Mouse (Mus musculus) embryonic facial prominence, embryonic 15.5 days (tissue): ENCODE measurements around the gene Tmem63c. TPM values are rescaled to one million over a fixed set of nuclear protein-coding genes. Genes with fewer than 3 reads are reported as not detected.

Experiments
- ATAC-seq: fragments of 200-750 bp; cut with Nextera tagmentation; 2 replicates; pipeline ENCODE4 v1.8.0; 2017; ENCODE audit warnings: low read depth, moderate TSS enrichment; ENCODE audit not compliant: insufficient number of reproducible peaks, low FRiP score, low TSS enrichment
- H3K27ac ChIP-seq: fragments of 300-500 bp; sonication (generic); replicated peaks from 2 replicates; pipeline ENCODE4 v1.5.1; 2015; ENCODE audit warnings: mild to moderate bottlenecking, inconsistent platforms
- H3K27me3 ChIP-seq: fragments of 300-500 bp; sonication (generic); 2 replicates; pipeline ENCODE4 v1.6.1; 2015; ENCODE audit warnings: inconsistent platforms
- H3K36me3 ChIP-seq: fragments of 300-500 bp; sonication (generic); 2 replicates; pipeline ENCODE4 v1.6.1; 2015; ENCODE audit warnings: mild to moderate bottlenecking, inconsistent platforms
- H3K4me1 ChIP-seq: fragments of 300-500 bp; sonication (generic); 2 replicates; pipeline ENCODE4 v1.6.1; 2015; ENCODE audit warnings: inconsistent platforms
- H3K4me2 ChIP-seq: fragments of 300-500 bp; sonication (generic); replicated peaks from 2 replicates; pipeline ENCODE4 v1.6.1; 2015; ENCODE audit warnings: mild to moderate bottlenecking, inconsistent platforms
- H3K4me3 ChIP-seq: fragments of 300-500 bp; sonication (generic); replicated peaks from 2 replicates; pipeline ENCODE4 v1.5.1; 2015; ENCODE audit warnings: mild to moderate bottlenecking, inconsistent platforms
- H3K9ac ChIP-seq: fragments of 300-500 bp; sonication (generic); 2 replicates; pipeline ENCODE4 v1.6.1; 2015; ENCODE audit warnings: inconsistent platforms
- H3K9me3 ChIP-seq: fragments of 300-500 bp; sonication (generic); replicated peaks from 2 replicates; pipeline ENCODE4 v1.6.1; 2016; ENCODE audit warnings: inconsistent platforms
- WGBS: fragments of 180-500 bp; shearing (Covaris S2); methylation state at CpG from one replicate; pipeline ENCODE4 v1.1.7; 2015; 5-methylcytosine and 5-hydroxymethylcytosine counted together
- microRNA-seq: library from miRNA; unstranded; fragments of <30 nt; microRNA quantifications from one replicate; pipeline ENCODE4, GENCODE M21; 2016; ENCODE audit warnings: borderline number of aligned reads
- polyA plus RNA-seq: library from polyadenylated mRNA; unstranded; fragments of >200 nt; fragmentation: Nextera tagmentation; extraction: Ambion mirVana; gene quantifications from 2 replicates; pipeline ENCODE4 v1.2.1, GENCODE M21; 2015

Gene Tmem63c
- polyA plus RNA-seq, 1 experiment from 2014 or later, result 0.16 TPM

DNA sequence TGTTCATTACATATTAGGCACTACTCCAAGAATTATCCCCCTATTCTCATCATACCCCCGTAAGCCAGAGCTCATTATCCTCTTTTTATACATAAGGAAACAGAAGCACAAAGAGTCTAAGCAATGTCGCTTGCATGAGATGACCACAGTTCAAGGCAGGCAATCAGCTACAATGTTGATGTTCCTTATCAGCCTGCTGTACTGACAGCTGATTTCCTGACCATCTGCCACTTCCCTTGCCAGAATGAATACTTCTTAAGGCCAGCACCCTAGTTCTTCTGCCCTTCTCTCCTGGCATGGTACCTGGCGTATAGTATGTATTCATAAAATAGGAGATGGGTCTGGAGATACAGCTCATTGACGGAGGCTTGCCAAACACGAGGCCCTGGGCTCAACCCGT is 111.1 kb downstream of the Tmem63c start:
- Histone ChIP-seq H3K4me3 (no peak overlapping the region), H3K9ac (no peak overlapping the region), H3K36me3 (peaks cover 25% of the 10 kb centered on the region), H3K9me3 (no peaks in the 10 kb centered on the region), H3K4me2 (no peak overlapping the region), H3K27ac (no peak overlapping the region), H3K4me1 (no peaks in the 10 kb centered on the region), H3K27me3 (no peaks in the 10 kb centered on the region)
- no peak for ATAC-seq
- WGBS, result 90% methylated on average over 6 of the region's 6 CpGs

DNA sequence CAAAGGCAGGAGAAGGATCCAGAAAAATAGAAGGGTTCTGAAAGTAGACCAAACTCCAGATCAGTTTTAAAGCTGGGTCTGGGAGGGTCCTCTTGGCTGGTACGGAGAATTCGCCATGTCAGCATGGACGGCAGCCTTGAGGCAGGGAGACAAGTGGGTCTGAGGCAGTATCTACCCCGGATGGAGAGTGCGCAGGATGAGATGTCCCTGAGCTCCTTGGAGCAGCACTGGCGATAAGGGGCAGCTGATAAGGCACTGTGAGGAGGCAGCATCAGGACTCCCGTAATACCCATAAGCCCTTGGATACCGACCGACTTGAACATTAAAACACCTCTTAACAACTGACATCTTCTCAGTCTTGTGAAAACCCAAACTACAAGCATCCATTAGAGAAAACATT is 111.6 kb downstream of the Tmem63c start:
- no peak for ATAC-seq
- H3K27me3 ChIP-seq, result no peaks in the 10 kb centered on the region
- no peaks in the 10 kb centered on the region for H3K9me3 ChIP-seq
- 92% methylated on average over 9 of the region's 9 CpGs for WGBS
- no peak overlapping the region for H3K4me2 ChIP-seq
- no peak overlapping the region for H3K4me3 ChIP-seq
- peaks cover 29% of the 10 kb centered on the region for H3K36me3 ChIP-seq
- H3K4me1 ChIP-seq, result no peaks in the 10 kb centered on the region
- H3K27ac ChIP-seq, result no peak overlapping the region
- no peak overlapping the region for H3K9ac ChIP-seq

DNA sequence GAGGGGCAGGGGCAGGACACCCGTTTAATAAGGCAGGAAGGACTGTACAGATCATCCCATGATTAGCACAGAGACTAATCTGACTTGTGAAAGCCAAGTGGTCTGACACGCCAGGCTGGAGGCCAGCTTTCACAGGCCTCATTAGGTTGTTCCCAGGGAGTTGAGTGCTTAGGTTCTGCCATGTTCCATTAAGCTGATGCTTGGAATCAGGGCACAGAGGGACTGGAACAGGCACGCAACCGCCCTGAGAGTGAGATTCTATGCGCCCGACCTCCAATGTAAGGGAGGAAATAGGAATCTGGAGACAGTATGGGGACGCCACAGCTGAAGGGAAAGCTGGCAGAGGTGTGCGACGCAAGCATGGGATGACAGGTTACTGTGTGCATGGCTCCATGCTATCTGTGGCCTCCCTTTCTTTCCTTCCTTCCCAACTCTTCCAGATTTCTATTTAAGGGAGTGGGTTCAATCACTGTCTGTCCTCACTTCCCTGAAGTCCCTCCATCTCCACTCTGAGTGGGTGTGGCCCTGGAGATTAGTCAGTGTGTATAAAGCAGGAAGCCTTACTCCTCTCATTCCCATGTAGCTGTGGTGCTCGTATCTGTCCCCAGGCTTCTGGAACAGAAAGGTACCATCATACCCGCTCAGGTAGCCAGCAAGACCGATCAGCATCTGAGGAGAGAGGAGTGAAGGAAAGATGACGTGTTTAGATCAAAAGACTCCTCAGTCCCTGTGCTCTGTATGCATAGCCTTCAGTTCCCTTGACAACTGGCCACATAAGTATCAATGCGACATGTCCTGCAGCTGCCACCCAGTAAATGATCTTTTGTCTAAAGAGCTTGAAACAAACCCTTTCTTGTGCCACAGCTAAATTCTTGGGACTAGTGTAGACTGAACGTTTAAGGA is 116.5 kb downstream of the Tmem63c start:
- ATAC-seq, result no peak
- H3K9ac ChIP-seq, result no peak overlapping the region

DNA sequence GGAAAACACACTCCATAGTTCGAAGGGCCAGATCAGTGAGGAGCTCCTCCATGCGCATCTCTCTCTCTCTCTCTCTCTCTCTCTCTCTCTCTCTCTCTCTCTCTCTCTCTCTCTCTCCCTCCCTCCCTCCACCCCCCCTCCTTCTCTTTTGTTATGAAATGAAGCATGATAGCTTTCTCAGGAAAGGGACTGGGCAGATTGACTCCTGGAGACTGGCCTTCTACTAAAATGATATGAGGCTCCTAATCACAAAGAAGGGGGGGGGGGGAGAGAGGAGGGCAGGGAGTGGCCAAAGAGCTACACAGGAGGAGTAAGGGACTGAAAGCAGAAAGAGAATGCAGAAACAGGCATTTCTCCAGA is 117.2 kb downstream of the Tmem63c start:
- Histone ChIP-seq H3K4me3 (no peak overlapping the region), H3K27me3 (no peaks in the 10 kb centered on the region), H3K4me2 (no peak overlapping the region), H3K27ac (no peak overlapping the region), H3K36me3 (peaks cover 12% of the 10 kb centered on the region), H3K9ac (no peak overlapping the region), H3K9me3 (no peaks in the 10 kb centered on the region), H3K4me1 (no peaks in the 10 kb centered on the region)
- WGBS, result 83% methylated on average over 2 of the region's 2 CpGs
- no peak for ATAC-seq

More for the DNA sequence above, 116.5 kb downstream of the Tmem63c start:
- Histone ChIP-seq H3K9me3 (no peaks in the 10 kb centered on the region), H3K4me1 (no peaks in the 10 kb centered on the region), H3K4me3 (no peak overlapping the region), H3K27ac (no peak overlapping the region), H3K4me2 (no peak overlapping the region), H3K27me3 (no peaks in the 10 kb centered on the region), H3K36me3 (peaks cover 17% of the 10 kb centered on the region)
- 80% methylated on average over 15 of the region's 15 CpGs for WGBS

DNA sequence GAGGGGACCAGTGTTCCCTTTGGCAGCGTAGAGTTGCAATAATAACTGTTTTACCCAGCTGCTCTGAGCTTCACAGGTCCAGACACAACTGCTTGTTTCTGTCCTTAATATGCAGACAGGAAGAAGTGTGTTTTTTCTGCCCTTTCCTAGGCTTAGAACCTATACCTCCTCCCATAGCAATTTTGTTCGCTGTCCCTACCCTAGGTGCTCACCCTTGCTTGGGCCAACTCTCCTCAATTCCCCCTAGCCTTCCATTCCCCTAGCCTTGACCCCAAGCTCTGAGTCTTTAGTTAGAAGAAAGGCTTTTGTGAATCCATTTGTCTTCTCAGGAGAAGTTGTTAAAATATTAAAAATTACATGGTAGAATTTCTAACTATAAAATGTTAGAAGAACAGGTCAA is 117.6 kb downstream of the Tmem63c start:
- no peak overlapping the region for H3K27ac ChIP-seq
- no peaks in the 10 kb centered on the region for H3K27me3 ChIP-seq
- H3K4me1 ChIP-seq, result no peaks in the 10 kb centered on the region
- ATAC-seq, result no peak
- no peak overlapping the region for H3K4me3 ChIP-seq
- H3K9ac ChIP-seq, result no peak overlapping the region
- no peak overlapping the region for H3K4me2 ChIP-seq
- H3K9me3 ChIP-seq, result no peaks in the 10 kb centered on the region
- WGBS, result 71% methylated on average over 2 of the region's 2 CpGs
- H3K36me3 ChIP-seq, result peaks cover 10% of the 10 kb centered on the region

Small RNAs within 50 kb of the gene (microRNA-seq; reads per million reads assigned to microRNA genes)
- gene Gm25847, result not detected

Other genes starting within 250 kb of the Tmem63c start
- gene Irf2bpl, start 136.5 kb upstream of the Tmem63c start, polyA plus RNA-seq, result 45.2 and 50.6 TPM in 2 replicates
- 20.3 and 23.2 TPM in 2 replicates for gene Cipc, start 74.3 kb upstream of the Tmem63c start, polyA plus RNA-seq
- 0.12 TPM in 1 of 2 replicates, not detected in the other for gene Zdhhc22, start 30.9 kb upstream of the Tmem63c start, polyA plus RNA-seq
- gene Ngb, start 81.2 kb downstream of the Tmem63c start, polyA plus RNA-seq, result 0.16 and 0.17 TPM in 2 replicates
- gene Gstz1, start 125.8 kb downstream of the Tmem63c start, polyA plus RNA-seq, result 31.4 and 38.1 TPM in 2 replicates
- gene Pomt2, start 126.6 kb downstream of the Tmem63c start, polyA plus RNA-seq, result 14.5 and 15.5 TPM in 2 replicates
- 0.95 and 1.8 TPM in 2 replicates for gene Samd15, start 178.4 kb downstream of the Tmem63c start, polyA plus RNA-seq
- 2.2 and 2.4 TPM in 2 replicates for gene Tmed8, start 179.1 kb downstream of the Tmem63c start, polyA plus RNA-seq
- 0.49 and 0.74 TPM in 2 replicates for gene Noxred1, start 217.4 kb downstream of the Tmem63c start, polyA plus RNA-seq
- 41.1 and 44.2 TPM in 2 replicates for gene Vipas39, start 244.9 kb downstream of the Tmem63c start, polyA plus RNA-seq
- gene Ahsa1, start 245.1 kb downstream of the Tmem63c start, polyA plus RNA-seq, result 220 and 223 TPM in 2 replicates